Mouse (Mus musculus) CH12.LX (cell line): ENCODE data around the gene Glis1. TPM values are rescaled to one million over a fixed set of nuclear protein-coding genes. Genes with fewer than 3 reads are reported as not detected.

Experiments used
- DNase-seq: peaks from one replicate; pipeline ENCODE4 v3.0.0-alpha.2; 2013; ENCODE audit errors: extremely low read depth
- H3K27ac ChIP-seq: 2 replicates; pipeline ENCODE4 v1.5.1; 2012; ENCODE audit warnings: low read depth, mild to moderate bottlenecking, control low read depth, moderate library complexity; ENCODE audit not compliant: insufficient read depth
- H3K27me3 ChIP-seq: replicated peaks from 2 replicates; pipeline ENCODE3; 2012; ENCODE audit warnings: inconsistent platforms
- H3K36me3 ChIP-seq, 2 experiments: replicated peaks in 1 of 2; 2 replicates each; pipeline versions ENCODE3 to v1.6.1; 2012; ENCODE audit warnings: inconsistent platforms in 1 of 2, low read length in 1 of 2, mild to moderate bottlenecking in 1 of 2, mixed read lengths in 1 of 2, moderate library complexity in 1 of 2; ENCODE audit not compliant: control insufficient read depth in 1 of 2, insufficient read depth in 1 of 2
- H3K4me1 ChIP-seq, 2 experiments: 2 replicates each; pipeline ENCODE4 v1.6.1; 2012; ENCODE audit warnings: inconsistent platforms in 1 of 2, moderate library complexity in 1 of 2; ENCODE audit not compliant: insufficient read depth in 2 of 2, control insufficient read depth in 1 of 2
- H3K4me2 ChIP-seq: 2 replicates; pipeline ENCODE4 v1.6.1; 2012; ENCODE audit warnings: low read depth, mild to moderate bottlenecking, control low read depth; ENCODE audit not compliant: poor library complexity, insufficient read depth, severe bottlenecking
- H3K4me3 ChIP-seq, 3 experiments: fragments of 150-350 bp in 1 of 3; sonication (generic) in 1 of 3; replicated peaks in 1 of 3; 2 replicates each; pipeline versions ENCODE3 to v1.5.1; 2011 to 2012; ENCODE audit warnings: low read depth in 2 of 3, low read length in 2 of 3, mild to moderate bottlenecking in 2 of 3, moderate library complexity in 2 of 3, control low read depth in 1 of 3, improper control_type of control experiment in 1 of 3, inconsistent platforms in 1 of 3, mixed read lengths in 1 of 3; ENCODE audit not compliant: poor library complexity in 1 of 3
- H3K79me2 ChIP-seq: replicated peaks from 2 replicates; pipeline ENCODE4 v1.6.1; 2012; ENCODE audit warnings: mild to moderate bottlenecking, moderate library complexity; ENCODE audit not compliant: control insufficient read depth, poor library complexity, insufficient read depth, severe bottlenecking; ENCODE audit errors: extremely low read depth
- H3K9ac ChIP-seq: 2 replicates; pipeline ENCODE4 v1.6.1; 2012; ENCODE audit warnings: low read depth, mild to moderate bottlenecking, control low read depth, moderate library complexity; ENCODE audit not compliant: insufficient read depth
- H3K9me3 ChIP-seq: replicated peaks from 2 replicates; pipeline ENCODE3; 2012; ENCODE audit warnings: low read length, inconsistent platforms, mixed read lengths
- BHLHE40 ChIP-seq: IDR thresholded peaks from 2 replicates; pipeline ENCODE4 v1.6.1; 2011; ENCODE audit warnings: mild to moderate bottlenecking, low read depth, low read length, improper control_type of control experiment
- CHD2 ChIP-seq: IDR thresholded peaks from 2 replicates; pipeline ENCODE4 v1.6.1; 2011; ENCODE audit warnings: low read length, improper control_type of control experiment
- E2F4 ChIP-seq: IDR thresholded peaks from 2 replicates; pipeline ENCODE4 v1.6.1; 2011; ENCODE audit warnings: low read depth, low read length, improper control_type of control experiment; ENCODE audit not compliant: insufficient replicate concordance
- ELF1 ChIP-seq: IDR thresholded peaks from 2 replicates; pipeline ENCODE4 v1.6.1; 2014; ENCODE audit warnings: low read depth, mild to moderate bottlenecking, inconsistent platforms, low read length, improper control_type of control experiment
- EP300 ChIP-seq: IDR thresholded peaks from 2 replicates; pipeline ENCODE4 v1.6.1; 2011; ENCODE audit warnings: low read length, improper control_type of control experiment
- IRF4 ChIP-seq: IDR thresholded peaks from 2 replicates; pipeline ENCODE4 v1.6.1; 2014; ENCODE audit warnings: low read depth, mild to moderate bottlenecking, inconsistent platforms, low read length, improper control_type of control experiment
- JUN ChIP-seq: IDR thresholded peaks from 2 replicates; pipeline ENCODE4 v1.6.1; 2011; ENCODE audit warnings: low read depth, mild to moderate bottlenecking, low read length, improper control_type of control experiment, moderate library complexity; ENCODE audit not compliant: insufficient read depth
- KAT2A ChIP-seq: IDR thresholded peaks from 2 replicates; pipeline ENCODE4 v1.6.1; 2012; ENCODE audit warnings: low read length, improper control_type of control experiment, inconsistent platforms; ENCODE audit not compliant: insufficient replicate concordance
- MAFK ChIP-seq: IDR thresholded peaks from 2 replicates; pipeline ENCODE4 v1.6.1; 2011; ENCODE audit warnings: low read length, improper control_type of control experiment; ENCODE audit not compliant: insufficient replicate concordance
- MAX ChIP-seq: IDR thresholded peaks from 2 replicates; pipeline ENCODE4 v1.6.1; 2011; ENCODE audit warnings: low read length, improper control_type of control experiment
- MAZ ChIP-seq: IDR thresholded peaks from 2 replicates; pipeline ENCODE4 v1.6.1; 2012; ENCODE audit warnings: low read depth, mild to moderate bottlenecking, inconsistent platforms, low read length, improper control_type of control experiment, moderate library complexity
- MEF2A ChIP-seq: IDR thresholded peaks from 2 replicates; pipeline ENCODE4 v1.6.1; 2014; ENCODE audit warnings: low read depth, mild to moderate bottlenecking, inconsistent platforms, low read length, improper control_type of control experiment, borderline replicate concordance
- MXI1 ChIP-seq: IDR thresholded peaks from 2 replicates; pipeline ENCODE4 v1.6.1; 2011; ENCODE audit warnings: mild to moderate bottlenecking, low read depth, low read length, improper control_type of control experiment
- MYC ChIP-seq: IDR thresholded peaks from 2 replicates; pipeline ENCODE4 v1.6.1; 2011; ENCODE audit warnings: low read depth, mild to moderate bottlenecking, improper control_type of control experiment, low read length
- NELFE ChIP-seq: IDR thresholded peaks from 2 replicates; pipeline ENCODE4 v1.6.1; 2011; ENCODE audit warnings: low read depth, low read length, improper control_type of control experiment
- POLR2A ChIP-seq: IDR thresholded peaks from 2 replicates; pipeline ENCODE4 v1.6.1; 2011; ENCODE audit warnings: low read depth, mild to moderate bottlenecking, improper control_type of control experiment, low read length
- POLR2AphosphoS2 ChIP-seq: IDR thresholded peaks from 2 replicates; pipeline ENCODE4 v1.6.1; 2011; ENCODE audit warnings: low read depth, low read length, improper control_type of control experiment
- RAD21 ChIP-seq: IDR thresholded peaks from 2 replicates; pipeline ENCODE4 v1.6.1; 2011; ENCODE audit warnings: low read depth, mild to moderate bottlenecking, low read length, improper control_type of control experiment, moderate library complexity
- TBP ChIP-seq: conservative IDR thresholded peaks from 2 replicates; pipeline ENCODE4 v1.6.1; 2011; ENCODE audit warnings: low read depth, low read length, improper control_type of control experiment
- TCF12 ChIP-seq: IDR thresholded peaks from 2 replicates; pipeline ENCODE4 v1.6.1; 2014; ENCODE audit warnings: low read depth, mild to moderate bottlenecking, inconsistent platforms, low read length, improper control_type of control experiment
- UBTF ChIP-seq: IDR thresholded peaks from 2 replicates; pipeline ENCODE4 v1.6.1; 2012; ENCODE audit warnings: low read depth, mild to moderate bottlenecking, inconsistent platforms, low read length, improper control_type of control experiment, moderate library complexity
- USF1 ChIP-seq: IDR thresholded peaks from 2 replicates; pipeline ENCODE4 v1.6.1; 2014; ENCODE audit warnings: low read depth, mild to moderate bottlenecking, inconsistent platforms, low read length, improper control_type of control experiment
- USF2 ChIP-seq: conservative IDR thresholded peaks from 2 replicates; pipeline ENCODE4 v1.6.1; 2011; ENCODE audit warnings: low read depth, low read length, improper control_type of control experiment
- ZKSCAN1 ChIP-seq: IDR thresholded peaks from 2 replicates; pipeline ENCODE4 v1.6.1; 2012; ENCODE audit warnings: low read depth, inconsistent platforms, low read length, improper control_type of control experiment, borderline replicate concordance
- ZMIZ1 ChIP-seq: IDR thresholded peaks from 2 replicates; pipeline ENCODE4 v1.6.1; 2012; ENCODE audit warnings: low read depth, mild to moderate bottlenecking, inconsistent platforms, low read length, improper control_type of control experiment
- dilution Hi-C: fragments of 300-500 bp; cut with MboI; formaldehyde crosslinking; loops from 2 replicates; pipeline ENCODE4 v1.14.3; 2020; ENCODE audit warnings: low sequenced_read_pairs; ENCODE audit not compliant: extremely low pct_unique_long_range_greater_than_20kb, extremely low pct_ligation_motif_present
- in situ Hi-C: fragments of 300-500 bp; cut with MboI; formaldehyde crosslinking; loops from 3 replicates; pipeline ENCODE4 v1.14.3; 2019; ENCODE audit warnings: low sequenced_read_pairs, low pct_ligation_motif_present, low pct_unique_long_range_greater_than_20kb, mixed read lengths
- polyA plus RNA-seq: library from polyadenylated mRNA; unstranded; fragments of >175 nt; gene quantifications from 2 replicates; pipeline ENCODE4 v1.2.1, GENCODE M21; 2012; ENCODE audit warnings: low read depth; ENCODE audit not compliant: insufficient read length
- total RNA-seq, 2 experiments: library from RNA; depleted of rRNA; stranded (reverse); fragments of 300-350 nt in 1 of 2; fragments of >200 nt in 1 of 2; gene quantifications; 2 replicates each; pipeline ENCODE4 v1.2.3; 2012 to 2014

Glis1 gene
- total and polyA plus RNA-seq, 3 experiments: 0.08 to 2.2 (median 0.17) TPM

- H3K79me2 ChIP-seq: no peaks in the 10 kb centered on the region
- DNase-seq: no peak
- TF ChIP-seq USF1 (no peak), BHLHE40 (no peak), TCF12 (no peak), ELF1 (no peak), UBTF (no peak), MEF2A (no peak), MAX (no peak), CHD2 (no peak), MAZ (no peak), MYC (no peak), POLR2A (no peak), E2F4 (no peak), NELFE (no peak), USF2 (no peak), ZMIZ1 (no peak)
- H3K4me3 ChIP-seq: no peak overlapping the region
- H3K9me3 ChIP-seq: no peaks in the 10 kb centered on the region
- dilution Hi-C loops (no loop called here), in situ Hi-C loops (no loop called here)
- no peak overlapping the region for H3K4me2 ChIP-seq
- H3K36me3 ChIP-seq: peaks cover 0 to 2% of the 10 kb centered on the region in 2 experiments
- no peak overlapping the region for H3K9ac ChIP-seq
- H3K4me1 ChIP-seq: no peaks in the 10 kb centered on the region
- H3K27me3 ChIP-seq: no peaks in the 10 kb centered on the region
- no peak overlapping the region for H3K27ac ChIP-seq
These were observed 7.8 kb upstream of the Glis1 start for GRCm38 (mm10) chr4:107426631-107427030.

DNA sequence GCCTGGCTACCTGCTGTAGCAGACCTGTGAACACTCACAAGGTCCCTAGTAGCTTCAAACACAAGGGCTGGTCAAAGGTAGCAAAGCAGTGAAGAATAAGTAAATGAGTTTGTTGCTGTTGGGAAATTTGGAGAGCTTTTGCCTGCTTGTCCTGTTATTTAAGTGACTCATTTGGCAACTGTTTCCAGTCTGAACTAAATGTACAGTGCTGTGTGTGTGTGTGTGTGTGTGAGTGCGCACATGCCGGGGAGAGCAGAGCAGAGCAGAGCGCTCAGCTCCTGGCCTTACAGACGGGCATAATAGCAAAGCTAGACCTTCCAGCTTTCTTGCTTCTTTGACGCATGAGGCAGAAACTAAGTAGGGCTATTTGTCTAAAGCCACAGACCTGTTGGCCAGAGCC, 1.7 kb upstream of the Glis1 start:
- dilution Hi-C loops: no loop called here
- peaks cover 28% of the 10 kb centered on the region for H3K27me3 ChIP-seq

More for the DNA sequence above, 1.7 kb upstream of the Glis1 start:
- Histone ChIP-seq H3K9ac (no peak overlapping the region), H3K36me3 (no peaks in the 10 kb centered on the region), H3K27ac (no peak overlapping the region), H3K4me3 (no peak overlapping the region), H3K4me2 (no peak overlapping the region), H3K79me2 (no peaks in the 10 kb centered on the region), H3K4me1 (peaks cover 0 to 4% of the 10 kb centered on the region in 2 experiments; a peak in 2 of 4 replicates), H3K9me3 (peaks cover 5% of the 10 kb centered on the region)
- no peak for DNase-seq
- TF ChIP-seq IRF4: no peak
- TF ChIP-seq CHD2: no peak
- TF ChIP-seq JUN: no peak
- TF ChIP-seq ZKSCAN1: no peak
- no peak for TF ChIP-seq RAD21
- no peak for TF ChIP-seq POLR2A
- TF ChIP-seq MXI1: no peak
- TF ChIP-seq TCF12: no peak
- TF ChIP-seq POLR2AphosphoS2: no peak
- TF ChIP-seq EP300: no peak
- TF ChIP-seq ELF1: no peak
- no peak for TF ChIP-seq KAT2A
- TF ChIP-seq UBTF: no peak
- TF ChIP-seq MAFK: no peak
- no peak for TF ChIP-seq BHLHE40
- no peak for TF ChIP-seq MAZ
- no peak for TF ChIP-seq TBP
- no peak for TF ChIP-seq MYC
- in situ Hi-C loops: no loop called here
